Mouse (Mus musculus) brain, embryonic 18.5 days (tissue): ENCODE measurements around the gene Best1.

Source experiments
- DNase-seq: peaks from one replicate; pipeline ENCODE4 v3.0.0-alpha.2; 2012; ENCODE audit warnings: low read depth, low spot score

Gene Best1

DNA sequence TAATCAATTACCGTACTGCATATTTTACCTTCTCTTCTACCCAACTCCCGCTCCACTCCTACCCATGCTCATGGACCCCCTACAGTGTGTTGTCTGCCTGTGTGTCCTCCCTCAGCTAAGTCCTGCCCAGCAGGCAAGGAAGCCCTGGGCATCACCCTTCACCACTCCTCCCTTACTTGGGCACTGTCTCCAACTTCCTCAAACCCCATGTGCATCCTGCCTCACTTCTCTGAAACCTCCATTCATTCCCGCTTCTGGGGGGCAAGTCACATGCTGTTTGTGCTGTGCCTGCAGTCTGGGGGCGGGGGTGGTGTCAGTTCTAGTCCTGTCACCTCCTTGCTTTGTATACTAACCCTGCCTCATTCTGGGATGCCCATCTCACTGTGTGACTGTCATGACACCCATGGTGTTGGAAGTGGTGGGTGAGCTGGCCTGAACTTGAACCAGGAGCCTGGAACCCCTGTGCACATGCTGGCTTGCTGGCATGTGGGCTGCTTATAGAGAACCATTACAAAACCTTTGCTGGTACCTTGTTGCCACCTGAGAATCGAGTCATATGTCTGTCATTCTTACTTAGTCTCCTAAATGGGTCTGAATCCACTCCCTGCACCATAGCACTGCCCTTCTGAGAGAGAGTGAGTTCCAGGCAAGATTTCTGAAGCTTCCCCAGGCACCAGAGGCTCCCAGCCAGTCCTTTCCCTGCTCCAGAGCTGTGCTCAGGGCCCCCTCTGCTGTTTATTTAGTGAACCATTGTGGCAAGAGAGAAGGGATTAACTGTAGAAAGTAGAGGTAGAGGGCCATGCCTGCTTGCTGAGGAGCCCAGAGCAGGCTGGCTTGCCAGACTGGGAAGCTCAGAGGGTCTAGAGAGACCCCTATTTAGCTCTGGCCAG lies 21.2 kb upstream of the Best1 start:
- no peak for DNase-seq

DNA sequence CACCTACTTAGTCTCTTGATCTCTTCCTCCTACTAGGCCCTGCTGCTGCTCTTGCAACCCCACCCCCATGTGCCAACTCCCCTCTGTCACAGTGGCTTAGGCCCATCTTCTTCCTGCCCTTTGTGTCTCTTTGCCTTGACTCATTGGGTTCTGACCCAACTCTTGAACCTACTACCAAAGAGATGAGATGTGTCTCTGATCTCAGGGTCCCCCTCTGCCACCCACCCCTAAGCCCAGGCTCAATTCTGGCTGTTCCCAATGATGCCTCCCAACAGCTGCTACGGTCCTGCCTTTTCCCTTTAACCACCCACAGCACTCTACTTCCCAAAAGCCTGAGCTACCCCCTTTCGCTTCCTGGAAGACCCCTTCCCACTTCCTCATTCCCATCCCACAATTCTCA lies 20.5 kb upstream of the Best1 start:
- DNase-seq, result no peak

DNA sequence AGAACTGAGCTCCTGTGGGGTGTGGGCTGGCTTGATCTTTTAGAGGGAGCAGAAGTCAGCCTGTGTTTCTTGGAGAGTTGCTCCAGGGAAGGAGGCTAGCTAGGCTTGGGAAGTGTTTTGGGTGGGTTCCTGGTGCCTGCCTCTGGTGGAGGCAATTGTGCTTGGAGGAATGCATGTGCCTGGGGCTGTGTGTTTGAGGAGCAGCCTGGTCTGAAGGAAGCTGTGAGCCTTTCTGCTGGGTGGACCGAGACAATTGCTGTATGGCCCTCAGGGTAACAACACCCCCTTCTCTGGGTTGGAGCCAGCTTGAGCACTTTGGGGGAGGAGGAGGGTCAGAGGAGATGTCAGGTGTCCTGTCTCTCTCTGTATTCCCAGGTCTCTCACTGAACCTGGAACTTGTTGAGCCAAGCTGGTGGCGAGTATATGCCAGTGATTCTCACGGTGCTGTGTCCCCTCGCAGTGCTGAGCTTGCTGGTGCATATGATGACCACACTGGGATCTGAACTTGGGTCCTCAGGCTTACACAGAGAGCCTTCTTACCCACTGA lies 17.9 kb upstream of the Best1 start:
- DNase-seq, result no peak

DNA sequence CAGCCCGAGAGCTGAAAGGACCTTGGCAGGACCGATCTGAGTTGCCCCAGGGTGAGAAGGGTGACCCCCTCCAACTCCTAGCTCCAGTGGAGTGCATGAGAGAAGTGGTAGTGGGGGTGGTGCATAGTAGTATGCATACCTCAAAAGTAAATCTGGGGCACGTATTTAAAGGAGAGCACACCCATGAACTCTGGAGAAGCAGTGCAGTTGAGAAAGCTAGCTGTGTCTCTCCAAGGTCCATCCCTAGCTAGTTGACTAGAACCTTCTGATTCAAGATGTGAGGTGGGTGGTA lies 17.0 kb upstream of the Best1 start:
- DNase-seq, result no peak

DNA sequence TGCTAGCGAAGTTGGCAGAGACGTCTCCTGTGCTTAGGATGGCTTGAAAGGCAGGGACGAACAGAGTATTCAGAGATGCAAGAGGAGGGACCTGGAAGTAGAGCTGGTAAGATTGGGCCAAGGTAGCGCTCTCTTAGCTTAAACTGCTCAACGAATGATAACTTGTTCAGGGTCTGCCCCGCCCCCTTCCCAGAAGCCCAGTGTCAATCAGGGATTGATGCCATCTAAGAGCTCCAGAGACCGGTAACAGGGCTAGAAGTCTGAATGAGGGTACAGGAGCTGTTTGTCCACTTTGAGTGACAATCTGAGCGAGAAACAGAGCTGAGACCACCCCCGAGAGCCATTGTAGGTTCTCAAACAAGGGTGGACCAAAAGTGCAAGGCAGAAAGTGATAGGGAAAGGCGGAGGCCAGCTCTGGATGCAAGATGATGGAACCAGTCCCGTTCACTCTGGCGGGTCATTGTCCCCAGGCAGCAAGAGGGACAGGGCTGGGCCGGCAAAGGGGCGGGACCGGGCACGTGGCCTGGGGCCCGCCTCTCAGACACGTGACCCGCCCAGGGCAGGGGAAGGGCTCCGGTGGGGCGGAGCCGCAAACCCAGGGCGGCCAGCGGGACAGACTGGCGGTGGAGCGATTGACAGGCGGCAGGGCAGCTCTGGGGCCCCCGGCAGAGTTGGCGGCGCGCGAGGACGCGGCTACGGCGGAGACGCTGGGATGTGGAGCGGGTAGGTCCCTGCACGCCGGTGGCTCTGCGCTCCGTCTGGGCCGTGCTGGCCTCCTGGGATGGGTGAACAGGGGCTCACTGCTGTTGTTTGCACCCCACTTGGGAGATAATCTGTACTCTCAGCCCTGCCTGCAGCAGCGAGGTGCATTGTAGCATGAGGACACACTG lies 16.4 kb upstream of the Best1 start:
- DNase-seq, result no peak

DNA sequence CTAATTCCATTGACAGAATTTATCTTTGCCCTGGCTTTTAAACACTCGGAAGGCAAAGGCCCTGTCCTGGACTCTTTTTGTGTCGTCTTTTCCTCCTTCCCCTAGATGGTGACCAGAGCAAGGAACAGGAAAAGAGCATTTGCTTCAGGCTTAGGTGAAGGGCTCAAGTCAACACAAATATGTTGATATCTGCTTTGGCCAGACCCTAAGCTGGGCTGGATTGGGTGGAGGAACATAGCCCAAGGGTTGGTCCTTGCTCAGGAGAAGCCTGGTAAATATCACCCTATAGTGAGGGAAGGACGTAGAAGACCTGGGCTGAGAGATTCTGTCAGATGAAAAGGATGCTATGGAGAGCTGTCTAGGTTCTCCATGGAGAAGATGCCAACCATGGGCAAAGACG lies 14.7 kb upstream of the Best1 start:
- no peak for DNase-seq

DNA sequence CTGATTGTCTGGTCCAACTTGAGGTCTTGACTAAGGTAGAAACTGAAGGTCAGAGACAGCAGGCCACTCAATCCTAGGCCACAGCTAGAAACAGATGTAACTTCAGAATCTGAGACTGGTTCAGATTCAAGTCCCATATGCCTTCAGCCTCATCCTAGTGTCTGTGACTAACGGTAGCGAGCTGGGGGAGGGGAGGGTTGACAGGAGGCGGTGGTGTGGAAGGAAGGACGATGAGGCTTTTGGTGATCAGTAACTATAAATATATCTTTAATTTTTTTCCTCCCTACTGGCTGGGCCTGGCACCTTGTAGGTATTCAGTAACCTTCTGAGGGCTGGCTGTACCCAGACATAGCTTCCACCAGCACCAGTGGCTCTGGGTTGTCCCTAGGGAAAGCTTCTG lies 14.0 kb upstream of the Best1 start:
- no peak for DNase-seq

DNA sequence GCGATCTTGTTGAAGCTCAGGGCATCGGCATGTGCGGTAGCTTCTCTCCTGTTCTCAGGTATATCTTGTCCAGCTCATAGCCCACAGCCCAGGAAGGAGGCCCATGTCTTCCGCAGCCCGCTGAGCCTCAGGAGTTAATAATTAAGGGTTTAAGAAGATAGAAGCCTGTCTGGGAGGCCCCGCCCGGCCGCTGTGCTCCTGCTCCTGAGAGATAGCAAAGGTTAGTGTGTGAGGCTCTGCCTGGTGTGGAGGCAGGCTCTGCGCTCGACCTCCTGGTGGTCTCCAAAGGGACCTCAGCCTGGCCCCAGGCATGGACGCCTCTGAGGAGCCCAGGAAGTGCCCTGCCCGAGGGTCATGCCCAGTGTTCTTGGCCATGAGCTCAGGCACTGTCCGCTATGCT lies 13.4 kb upstream of the Best1 start:
- no peak for DNase-seq

DNA sequence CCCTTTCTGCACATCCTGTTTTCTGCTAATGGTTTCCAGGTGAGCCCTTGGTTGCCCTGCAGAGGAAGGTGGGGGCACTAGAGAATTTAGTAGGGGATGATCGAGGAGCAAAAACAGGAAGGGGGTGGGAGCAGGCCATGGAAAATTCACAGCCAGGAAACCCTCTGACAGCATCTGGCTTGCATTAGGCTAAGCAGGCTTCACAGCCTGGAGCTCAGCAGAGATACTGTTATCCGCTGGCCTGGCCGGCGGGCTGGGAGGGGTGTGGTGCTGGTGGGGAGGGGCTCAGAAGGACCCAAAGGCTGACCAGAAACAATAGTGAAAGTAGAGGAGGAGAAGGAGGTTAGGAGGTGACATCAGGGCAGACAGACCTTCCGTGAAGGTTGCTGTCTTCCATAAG lies 12.5 kb upstream of the Best1 start:
- no peak for DNase-seq

DNA sequence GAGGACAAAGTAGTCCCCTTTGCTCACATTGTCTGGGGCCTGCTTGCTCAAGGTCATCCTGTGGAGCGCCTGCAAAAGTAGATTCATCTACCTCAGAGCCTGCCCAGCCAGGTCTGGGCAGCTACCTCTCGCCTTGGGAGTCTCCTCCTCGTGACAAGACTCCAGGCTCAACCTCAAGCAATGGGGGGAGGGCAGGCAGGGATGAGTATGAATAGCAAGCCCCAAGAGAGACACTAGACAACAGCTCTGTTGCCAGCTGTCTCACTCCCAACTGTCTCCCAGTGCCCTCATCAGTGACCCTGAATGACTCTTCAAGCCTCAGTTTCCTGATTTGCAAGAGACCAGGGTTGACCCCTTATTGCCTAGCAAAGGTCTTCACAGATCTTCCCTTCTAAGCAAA lies 11.9 kb upstream of the Best1 start:
- no peak for DNase-seq

DNA sequence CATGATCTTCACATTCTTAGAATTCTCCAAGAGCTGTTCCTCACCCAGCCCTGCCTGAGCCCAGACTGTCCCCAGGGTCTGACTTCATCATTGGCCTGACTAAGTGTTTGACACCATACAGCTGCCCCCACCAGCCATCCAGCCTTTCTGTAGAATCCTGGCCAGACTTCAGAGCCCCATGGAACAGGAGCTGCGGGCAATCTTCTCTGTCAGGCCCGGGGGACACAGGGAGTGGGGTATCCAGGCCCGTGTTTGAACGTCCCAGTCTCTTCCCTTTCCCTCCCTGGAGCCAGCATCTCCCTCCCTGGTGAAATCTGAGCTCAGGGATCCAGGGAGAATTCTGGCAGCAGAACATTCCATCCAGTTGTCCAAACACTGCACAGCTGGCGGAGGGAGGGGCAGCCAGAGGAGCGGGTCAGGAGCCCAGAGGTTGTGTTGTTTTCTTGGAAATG lies 11.4 kb upstream of the Best1 start:
- DNase-seq, result no peak

DNA sequence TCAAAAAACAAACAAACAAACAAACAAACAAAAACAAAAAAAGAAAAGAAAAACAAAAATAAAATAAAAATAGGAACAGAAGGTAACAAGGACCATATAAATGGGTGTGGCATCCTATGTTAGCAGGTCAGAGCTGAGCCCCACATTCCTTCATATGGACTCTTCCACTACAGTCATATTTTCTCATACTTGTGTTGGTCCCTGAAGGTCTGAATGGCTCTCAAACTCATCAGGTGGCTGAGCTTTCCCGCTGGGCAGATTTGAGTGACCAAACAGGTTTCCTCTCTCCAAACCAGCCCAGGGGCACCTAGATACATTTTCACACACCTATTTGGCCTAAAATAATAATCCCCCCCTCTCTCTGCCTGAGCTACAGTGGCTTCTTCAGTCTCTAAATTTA lies 10.0 kb upstream of the Best1 start:
- DNase-seq, result no peak

DNA sequence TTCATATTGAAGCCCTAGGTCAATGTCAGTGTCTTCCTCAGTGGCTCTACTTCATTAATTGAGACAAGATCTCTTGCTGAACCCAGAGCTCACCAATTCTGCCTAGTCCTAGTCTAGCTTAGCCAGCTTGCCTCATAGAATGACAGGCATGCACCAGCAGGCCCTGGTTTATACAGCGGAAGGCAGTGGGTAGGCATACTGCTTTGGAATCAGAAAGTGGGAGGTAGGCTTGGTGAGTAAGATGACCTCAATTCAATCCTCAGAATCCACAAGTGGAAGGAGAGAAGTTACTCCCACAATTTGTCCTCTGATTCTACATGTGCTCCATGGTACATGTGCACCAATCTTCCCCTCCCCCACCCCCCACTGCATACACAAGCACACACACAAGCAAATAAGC lies 2.3 kb upstream of the Best1 start:
- DNase-seq, result no peak

DNA sequence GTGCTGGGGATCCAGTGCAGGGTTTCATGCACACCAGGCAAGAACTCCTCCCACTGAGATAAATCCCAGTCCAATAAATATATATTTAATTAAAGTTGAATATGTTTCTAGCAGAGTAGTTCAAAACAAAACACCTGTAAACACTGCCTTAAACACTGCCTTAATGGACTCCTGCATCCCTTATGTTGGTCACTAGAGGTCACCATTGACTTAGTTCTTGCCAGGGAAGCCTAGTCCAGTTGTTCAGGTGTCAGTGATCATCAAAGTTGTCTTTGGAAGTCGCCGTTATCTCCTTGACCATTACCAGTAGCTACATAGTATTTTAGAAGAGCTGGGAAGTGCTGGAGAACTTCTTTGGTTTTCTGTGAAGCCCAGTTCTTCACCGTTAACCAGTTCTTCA lies 1.1 kb downstream of the Best1 start:
- no peak for DNase-seq

DNA sequence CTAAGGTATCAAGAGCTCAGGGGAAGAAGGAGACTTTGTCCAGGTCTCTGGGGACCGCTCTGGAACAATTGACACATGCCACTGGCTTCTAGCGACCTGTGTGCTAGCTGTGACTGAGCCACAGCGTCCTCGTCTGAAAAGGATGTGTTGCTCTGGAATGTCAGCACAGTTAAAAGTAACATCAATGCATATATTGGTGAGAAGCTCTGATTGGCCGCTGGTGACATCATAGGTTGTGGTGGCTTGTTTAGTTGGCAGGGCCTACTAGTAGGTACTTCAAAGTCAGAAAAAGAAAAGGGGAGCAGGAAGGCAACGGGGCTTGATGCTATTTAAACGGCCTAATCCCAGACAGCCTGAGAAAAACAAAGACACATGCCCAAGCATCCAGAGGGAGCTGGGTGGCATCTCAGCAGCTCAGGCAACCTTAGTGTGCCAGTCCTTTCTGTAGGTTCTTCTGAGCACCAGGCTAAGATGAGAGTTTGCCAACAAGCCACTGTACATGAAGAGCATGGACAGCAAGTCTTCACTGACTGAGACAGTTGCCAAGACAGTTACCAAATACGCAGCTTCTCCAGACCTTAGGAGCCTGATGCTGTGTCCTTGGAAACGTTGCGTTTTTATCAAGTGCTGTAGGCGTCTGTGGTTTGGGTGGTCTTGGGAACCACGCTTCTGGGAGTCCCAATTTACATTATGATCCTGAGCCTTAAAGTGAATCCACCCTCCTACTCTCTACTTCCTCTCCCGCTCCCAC lies 2.5 kb downstream of the Best1 start:
- DNase-seq, result no peak

DNA sequence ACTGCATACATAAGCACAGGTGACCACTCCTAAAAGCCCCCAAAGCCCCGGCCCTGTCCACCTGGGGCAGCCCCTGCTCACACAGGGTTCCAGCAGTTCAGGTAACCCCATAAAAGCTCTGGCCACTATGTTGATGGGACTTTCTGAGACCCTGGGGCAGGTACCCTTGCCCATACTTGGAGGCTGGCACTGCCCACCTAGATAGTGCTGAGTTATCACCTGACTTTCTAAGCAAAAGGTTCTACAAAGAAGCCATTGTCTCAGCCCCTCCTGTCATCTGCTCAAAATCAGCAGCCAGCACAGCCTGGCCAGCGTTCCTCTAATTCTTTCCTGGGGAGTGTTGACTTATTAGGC lies 3.4 kb downstream of the Best1 start:
- no peak for DNase-seq

DNA sequence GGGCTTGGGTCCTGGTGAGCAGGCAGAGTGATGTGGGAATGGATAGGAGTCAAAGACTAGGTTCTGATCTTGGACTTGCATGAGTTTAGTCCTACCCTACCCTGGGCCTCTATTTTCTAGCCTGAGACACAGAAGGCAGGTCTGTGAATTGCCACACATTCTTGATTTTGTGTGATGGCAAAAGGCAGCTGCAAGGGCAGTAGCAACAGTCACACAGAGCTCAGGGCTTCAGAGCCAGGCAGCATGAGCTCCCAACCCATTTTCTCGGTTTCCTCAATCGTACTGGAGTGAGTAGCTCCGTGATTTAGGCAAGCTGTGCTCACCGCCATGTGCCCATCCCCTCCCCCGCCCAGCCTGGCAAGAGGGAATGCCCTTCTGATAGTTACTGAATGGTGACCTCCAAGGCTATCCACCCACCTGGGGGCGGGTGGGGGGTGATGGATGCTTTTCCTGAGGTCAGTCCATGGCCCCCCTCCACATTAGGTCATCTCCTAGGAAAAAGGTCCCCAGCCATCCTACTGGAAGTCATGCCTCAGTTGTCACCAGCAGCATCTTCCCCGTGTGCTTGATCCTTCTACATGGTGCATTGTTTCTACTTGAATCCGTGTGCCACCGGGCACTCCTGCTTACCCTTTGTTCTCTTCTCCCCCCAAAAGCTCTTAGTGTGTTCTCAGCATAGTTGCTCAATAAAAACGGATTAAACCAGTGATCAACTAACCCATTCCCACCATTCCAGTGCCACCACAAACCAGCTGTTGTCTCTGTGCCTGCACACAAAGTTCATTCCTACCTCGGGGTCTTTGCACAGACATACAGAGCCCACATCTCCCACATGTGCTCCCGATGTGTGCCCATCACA lies 4.0 kb downstream of the Best1 start:
- no peak for DNase-seq

DNA sequence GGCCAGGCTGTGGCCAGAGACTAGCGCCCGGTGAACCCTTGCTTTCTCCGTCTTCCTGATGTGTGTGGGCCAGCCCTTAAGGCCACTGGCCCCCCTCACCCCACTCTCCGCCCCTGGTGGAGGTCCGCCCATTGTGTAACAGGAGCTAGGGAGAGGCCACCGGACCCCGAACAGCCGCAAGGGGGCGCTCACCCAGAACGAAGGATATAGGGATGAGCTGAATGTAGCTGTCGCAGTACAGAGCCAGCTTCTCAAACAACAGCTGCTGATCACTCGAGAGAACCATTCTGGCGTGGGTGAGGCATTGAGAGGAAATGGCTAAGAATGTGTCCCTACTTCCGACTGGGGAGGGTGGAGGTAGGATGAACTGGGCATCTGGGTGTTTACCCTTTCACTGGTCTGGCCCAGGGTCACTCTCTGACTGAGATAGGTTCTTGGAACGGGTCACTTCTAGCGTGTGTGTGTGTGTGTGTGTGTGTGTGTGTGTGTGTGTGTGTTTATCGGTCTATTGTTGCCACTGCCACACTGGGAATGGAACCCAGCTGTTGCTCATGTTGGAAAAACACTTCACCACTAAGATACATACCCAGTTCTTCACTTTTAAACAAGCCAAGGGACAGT lies 8.3 kb downstream of the Best1 start:
- DNase-seq, result no peak

DNA sequence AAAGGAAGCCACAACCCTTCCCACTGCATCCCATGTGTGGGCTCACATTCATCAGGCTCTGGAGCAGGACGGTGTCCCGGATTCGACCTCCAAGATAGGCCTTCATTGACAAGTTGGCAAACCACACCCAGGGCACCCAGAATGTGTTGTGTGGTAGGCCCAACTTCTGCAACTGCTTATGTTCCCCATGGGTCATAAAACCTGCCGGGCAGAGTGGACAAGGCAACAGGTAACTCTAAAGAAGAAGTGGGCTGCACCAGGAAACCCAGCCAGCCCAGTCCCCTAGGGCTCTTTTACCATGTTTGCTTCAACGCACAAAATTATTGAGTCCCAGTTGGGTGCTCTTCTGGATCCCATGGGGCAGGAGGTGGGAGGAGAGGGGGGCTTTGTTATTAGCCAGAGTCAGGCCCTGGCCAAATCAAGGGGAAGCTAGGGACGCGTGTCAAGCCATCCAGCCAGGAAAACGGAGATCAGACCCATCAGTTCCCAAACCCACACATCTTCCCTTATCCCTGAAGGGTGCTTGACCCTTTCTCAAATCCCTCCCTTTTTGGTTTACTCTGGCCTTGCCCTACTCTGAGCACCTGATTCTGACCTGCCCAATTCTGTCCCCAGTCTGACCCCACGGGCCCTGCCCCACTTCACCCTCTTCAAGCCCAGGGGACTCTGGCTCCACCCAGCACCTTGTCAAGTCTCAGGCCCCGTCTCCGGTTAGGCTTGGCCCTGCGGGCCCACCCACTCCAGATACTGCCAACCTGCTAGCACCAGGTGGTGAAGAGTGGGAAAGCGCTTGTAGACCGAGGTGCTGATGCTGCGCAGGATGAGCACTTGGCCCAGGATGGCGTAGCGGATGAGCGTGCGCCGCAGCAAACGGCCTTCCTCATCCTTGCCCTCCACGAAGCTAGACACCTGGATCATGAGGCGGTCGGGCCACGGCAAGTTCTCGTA lies 9.1 kb downstream of the Best1 start:
- DNase-seq, result no peak

DNA sequence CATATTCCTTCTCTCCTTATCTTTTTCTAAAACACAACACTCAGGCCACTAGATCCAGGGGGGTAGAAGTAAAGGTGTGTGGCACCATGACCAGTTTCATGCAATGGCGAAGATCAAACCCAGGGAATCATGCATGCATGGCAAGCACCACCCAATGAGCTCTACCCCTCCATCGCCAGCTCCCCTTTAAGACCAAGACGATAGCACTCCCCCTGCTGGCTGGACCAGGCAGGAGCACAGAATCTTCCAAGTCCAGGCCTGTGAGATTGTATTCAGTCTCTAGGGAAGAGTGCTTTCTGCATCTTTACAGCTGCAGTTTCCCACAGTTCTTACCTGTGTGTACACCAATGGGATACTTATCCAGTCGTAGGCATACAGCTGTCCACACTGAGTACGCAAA lies 10.1 kb downstream of the Best1 start:
- DNase-seq, result no peak
